Mouse (Mus musculus) WW6 (cell line): ENCODE data around the gene Actl7a.

Source experiments
- DNase-seq: peaks from one replicate; pipeline ENCODE4 v3.0.0-alpha.2; 2013; ENCODE audit warnings: low read depth, low spot score

Gene Actl7a

DNA sequence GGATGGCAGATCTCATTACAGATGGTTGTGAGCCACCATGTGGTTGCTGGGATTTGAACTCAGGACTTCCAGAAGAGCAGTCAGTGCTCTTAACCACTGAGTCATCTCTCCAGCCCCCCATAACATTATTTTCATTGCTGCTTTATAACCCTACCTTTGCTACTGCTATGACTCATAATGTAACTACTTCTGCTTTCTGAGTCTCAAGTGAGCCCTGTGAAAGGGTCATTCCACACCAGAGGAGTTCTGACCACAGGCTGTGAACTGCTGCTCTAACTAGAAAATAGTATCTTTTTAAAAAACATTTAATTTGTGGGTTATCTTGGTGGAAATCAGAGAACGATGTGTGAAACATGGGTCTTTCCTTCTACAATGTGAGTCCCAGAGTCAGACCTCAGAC lies 14.5 kb downstream of the Actl7a start:
- no peak for DNase-seq

DNA sequence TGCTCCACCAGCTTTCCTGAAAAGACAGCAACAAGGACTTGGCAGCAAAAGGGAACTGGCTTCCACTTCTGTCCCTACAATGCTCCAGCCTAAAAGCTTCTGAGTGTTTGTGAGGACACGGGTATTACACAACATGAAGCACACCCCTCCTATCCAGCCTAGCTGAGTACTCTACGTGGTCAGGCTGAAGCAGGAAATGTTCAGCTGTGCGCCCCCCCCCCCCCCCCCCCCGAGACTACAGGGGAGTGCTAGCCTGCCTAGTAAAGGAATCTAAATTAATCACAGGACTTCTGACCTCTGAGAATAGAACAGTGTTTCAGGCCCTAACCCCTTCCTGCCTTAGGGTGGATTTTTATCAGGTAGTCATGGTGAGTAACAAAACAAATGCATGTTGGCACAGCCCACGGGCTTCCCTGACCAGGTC lies 24.7 kb downstream of the Actl7a start:
- no peak for DNase-seq

DNA sequence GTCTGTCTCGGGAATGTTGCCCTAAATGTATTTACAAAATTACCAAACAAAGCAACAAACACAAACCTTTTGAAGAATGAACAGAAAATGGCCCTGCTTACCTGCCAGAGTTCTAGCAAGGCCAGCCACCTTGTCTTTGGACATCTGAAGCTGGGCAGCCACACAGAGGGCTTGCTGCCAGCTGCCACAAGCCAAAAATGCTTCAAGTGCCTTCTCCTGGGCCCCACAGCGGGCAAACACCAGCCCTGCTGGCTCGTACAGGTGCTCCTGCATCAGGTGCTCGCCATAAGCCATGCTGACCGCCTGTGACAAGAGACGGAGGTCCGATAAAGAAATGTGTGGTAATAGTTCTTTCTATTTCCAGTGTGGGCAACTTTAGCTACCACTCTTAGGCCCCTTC lies 25.7 kb downstream of the Actl7a start:
- DNase-seq, result no peak

DNA sequence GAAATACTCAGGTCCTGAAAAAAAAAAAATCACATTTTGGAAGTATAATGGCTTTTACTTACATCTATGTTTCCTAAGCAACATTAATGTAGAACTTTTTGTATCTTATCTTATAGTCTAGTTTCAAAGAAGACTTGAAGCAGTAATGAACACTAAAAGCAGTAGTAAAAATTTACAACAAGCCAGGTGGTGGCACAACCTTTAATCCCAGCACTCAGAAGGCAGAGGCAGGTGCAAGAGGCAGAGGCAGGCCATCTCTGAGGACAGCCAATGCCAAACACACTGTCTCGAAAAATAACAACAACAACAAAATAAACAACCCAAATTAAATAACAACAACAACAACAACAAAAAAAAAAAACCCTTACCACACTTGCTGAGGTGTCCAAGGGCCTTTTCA lies 27.9 kb downstream of the Actl7a start:
- DNase-seq, result no peak

DNA sequence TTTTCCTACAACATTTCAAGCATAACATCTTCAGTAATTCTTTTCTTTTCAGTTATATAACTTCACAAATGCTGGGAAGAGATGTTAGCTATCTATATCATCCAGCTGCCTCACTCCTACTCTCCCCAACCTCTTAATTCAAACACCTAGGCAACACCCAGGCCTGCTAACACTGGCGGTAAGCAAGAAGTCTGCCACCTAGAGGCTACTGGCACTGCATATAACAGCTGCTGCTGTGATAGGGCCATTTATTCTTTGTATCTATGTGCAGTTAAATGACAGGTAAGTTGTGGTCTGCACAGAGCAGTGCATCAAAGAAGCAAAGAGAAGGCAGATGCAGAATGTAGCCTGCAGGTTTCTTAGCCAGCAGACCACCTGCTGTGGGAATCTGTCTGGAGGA lies 48.2 kb downstream of the Actl7a start:
- no peak for DNase-seq
